Mouse (Mus musculus) liver, adult (tissue): ENCODE results near the gene Lgi1.

ENCODE experiments used
- GATA4 ChIP-seq: IDR thresholded peaks from 2 replicates; pipeline ENCODE4 v1.6.1; 2014; ENCODE audit warnings: mild to moderate bottlenecking, low read length; ENCODE audit not compliant: insufficient replicate concordance

Gene Lgi1

DNA sequence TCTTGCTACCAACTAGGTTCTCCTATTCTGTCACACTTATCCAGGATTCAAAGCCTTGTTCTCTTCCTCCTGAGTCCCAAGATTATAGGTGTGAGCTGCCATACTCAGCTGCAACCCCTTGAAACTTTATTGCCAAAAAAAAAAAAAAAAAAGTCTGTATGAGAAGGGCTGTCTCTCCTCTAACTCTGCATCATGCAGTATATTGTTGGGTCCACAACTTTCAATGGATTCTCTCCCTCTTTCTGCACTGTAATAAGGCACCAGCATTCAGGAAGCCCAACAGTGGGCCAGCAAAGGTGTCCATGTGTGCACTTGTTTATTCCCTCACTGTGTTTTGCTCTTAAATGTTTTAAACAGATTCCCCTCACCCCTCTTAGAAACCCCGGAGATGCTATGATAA is 66.7 kb downstream of the Lgi1 start:
- no peak for TF ChIP-seq GATA4

DNA sequence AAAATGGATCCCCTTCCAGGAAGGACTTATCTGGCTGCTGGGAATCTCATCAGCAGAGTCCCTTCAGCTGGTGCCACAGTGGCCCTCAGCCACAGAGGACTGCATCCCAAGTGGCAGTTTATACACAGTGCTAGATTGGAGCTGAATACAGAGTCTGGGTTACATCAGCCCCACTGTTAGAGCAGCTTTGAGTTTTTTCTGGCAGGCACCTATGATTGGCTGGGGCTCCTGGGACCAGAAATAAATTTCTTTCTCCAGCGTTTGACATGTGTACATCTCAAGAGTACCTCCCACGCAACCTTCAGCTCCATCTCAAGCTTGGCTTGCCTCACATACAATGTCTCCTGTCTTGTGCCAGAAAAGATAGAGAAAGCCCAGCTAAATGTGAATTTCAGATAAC is 67.9 kb downstream of the Lgi1 start:
- TF ChIP-seq GATA4, result no peak

DNA sequence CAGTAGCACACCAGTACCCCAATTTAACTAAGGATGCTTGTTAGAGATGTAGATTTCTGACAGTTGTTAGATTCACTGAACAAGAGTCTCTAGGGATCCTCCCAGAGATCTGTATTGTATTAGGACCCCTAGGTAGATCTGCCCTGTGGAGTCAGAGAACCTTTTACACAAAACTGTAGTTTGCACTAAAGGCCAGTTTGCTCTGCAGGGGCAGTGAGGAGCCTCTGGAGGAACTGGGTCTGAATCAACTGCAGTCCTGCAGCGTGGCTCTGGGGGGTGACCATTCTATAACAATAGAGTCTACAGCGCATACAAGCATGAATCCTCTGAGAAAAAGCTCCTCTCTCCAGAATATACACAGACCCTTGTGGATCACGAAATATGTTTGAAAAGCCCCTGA is 68.5 kb downstream of the Lgi1 start:
- TF ChIP-seq GATA4, result no peak

DNA sequence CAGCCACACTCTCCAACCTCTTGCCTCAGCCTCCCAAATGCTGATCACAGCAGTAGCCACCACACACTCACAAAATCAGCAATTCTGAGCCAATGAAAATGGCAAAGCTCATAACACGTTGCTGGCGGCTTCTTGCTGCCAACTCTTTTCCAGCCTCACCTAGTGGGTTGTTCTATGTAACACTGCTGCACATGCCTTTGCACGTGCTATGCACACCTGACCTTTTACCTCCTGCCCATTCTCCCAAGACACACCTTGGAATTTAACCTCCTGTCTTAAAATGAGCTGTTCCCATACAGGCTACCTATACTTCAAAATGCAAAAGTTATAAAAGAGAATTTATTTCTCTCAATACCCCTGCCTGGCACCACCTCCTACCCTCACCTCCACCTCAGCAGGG is 72.2 kb downstream of the Lgi1 start:
- no peak for TF ChIP-seq GATA4

DNA sequence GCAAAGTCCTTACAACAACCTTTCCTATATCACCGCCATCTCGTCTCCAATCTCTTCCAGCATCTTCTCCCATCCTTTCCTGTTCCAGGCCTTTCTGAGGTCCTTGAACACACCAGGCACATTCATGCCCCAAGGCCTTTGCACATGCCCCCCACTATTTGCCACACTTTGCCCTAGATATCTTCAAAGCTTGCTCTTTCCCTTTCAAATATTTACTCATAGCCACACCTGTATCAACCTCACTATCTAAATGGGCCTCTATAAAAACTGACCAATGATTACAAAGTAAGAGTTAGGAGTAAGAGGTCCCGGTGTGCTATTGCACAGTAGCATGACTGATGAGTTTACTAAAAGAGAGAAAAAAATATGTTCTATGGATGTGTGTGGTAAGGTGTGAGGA is 73.0 kb downstream of the Lgi1 start:
- TF ChIP-seq GATA4, result no peak

DNA sequence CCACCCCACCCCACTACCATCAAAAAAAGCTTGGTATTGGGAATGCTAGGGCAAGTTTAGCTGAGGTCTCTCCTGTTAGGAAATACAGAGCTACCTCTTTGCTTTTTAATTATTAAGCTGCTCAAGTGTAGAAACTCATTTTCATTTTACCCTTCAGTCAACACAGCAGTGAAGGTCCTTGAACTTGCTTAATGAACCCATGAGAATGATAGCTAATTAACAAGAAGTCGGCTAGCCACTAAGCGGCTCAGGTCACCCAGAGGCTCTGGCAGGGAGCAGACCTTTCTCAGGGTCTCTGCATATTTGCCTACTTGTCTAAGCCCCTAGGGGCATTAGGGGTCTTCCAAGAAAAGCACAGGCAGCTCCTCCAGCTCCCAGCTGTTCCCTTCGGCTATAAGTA is 75.4 kb downstream of the Lgi1 start:
- TF ChIP-seq GATA4, result no peak

DNA sequence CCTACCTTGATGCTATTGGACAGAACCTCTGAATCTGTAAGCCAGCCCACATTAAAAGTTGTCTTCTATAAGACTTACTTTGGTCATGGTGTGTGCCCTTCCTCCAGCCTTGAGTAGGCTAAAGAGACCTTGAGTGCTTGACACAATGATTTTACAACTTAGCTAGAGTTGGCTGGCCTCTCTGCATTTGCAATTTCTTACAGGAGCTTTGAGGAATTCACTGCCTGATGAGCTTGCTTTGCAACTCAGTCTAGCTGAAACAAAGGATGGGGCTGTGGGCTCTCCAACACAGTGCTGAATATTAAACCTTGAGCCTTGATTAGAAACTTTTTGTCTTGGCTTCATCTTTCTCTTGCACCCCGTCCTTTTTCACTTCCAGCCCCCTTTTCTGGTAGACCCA is 78.9 kb downstream of the Lgi1 start:
- TF ChIP-seq GATA4, result no peak

DNA sequence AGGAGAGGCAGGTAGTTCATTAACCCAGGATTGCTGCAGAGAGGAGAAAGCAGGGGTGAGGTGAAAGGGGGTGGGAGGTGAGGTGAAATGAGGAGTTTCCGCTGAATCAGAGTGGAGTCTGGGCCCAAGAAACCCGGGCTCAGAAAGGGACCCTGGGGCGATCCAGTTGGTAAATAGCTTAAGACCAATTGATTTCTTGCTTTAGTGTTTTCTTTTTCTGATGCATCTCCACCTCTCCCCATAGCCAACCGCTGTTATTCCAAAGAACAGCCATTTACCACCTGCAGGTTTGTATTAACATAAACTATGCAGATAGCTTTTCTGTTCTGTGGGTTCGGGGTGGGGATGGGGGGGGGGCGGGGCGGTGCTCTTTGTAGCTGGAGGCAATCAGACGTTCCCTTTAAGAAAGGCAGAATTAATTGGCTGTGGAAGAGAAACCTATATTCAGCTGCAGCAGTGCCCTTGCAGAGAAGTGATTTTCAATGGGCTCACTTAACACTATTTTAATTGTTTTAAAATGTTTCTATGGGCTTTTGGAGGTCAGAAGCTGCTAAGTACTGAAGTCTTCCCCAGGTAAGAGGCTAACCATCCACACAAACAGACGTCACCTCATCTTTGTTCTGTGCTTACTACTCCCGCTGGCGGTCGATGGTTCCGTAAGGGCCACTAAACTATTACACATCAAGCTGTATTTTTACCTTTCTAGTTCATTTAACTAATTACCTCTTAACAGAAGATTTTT is 84.1 kb downstream of the Lgi1 start:
- no peak for TF ChIP-seq GATA4

DNA sequence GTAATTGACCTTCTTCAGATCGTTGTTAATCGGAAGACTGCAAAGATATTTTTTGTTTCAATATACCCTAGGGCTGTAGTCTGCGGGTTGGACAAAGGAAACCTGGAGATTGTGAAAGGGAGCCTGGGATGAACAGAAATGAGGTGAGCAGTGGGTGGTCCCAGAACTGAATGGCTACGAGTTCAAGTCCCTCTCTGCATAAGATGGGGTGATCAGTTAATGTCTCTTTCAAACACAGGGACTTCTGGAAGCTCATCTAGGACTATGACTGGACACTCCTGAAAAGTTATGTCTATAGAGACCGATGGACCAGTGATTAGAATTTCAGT is 84.6 kb downstream of the Lgi1 start:
- TF ChIP-seq GATA4, result no peak

DNA sequence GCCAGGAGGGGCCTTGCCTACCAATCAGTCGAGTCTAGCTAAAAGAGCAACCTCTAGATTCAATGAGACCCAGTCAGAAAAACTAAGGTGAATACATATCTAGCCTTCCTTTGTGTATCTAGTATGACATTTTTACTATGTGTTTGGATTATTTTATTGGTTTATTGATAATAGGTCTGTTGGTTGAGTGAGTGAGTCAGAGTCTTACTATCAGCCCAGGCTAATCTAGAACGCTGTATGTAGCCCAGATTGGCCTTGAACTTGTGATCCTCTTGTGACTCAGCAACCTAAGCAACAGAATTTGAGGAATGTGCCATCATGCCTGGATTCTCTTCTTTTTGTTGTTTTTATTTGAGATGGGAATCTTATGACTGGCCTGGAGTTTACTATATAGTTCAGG is 86.9 kb downstream of the Lgi1 start:
- no peak for TF ChIP-seq GATA4

DNA sequence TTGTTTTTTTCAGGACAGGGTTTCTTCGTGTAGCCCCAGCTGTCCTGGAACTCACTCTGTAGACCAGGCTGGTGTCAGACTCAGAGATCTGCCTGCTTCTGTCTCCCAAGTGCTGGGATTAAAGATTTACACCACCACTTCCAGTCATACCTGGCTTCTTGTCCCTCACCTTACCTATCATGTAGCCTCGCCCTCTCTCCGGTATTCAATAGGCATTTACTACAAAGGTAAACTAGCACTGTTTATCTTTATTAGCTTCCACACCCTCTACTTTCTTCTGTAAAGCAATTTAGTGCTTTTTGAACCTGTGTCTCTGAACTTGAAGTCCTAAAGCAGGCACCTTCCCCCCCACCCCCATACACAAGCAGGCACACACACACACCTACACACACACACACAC is 87.4 kb downstream of the Lgi1 start:
- TF ChIP-seq GATA4, result no peak

DNA sequence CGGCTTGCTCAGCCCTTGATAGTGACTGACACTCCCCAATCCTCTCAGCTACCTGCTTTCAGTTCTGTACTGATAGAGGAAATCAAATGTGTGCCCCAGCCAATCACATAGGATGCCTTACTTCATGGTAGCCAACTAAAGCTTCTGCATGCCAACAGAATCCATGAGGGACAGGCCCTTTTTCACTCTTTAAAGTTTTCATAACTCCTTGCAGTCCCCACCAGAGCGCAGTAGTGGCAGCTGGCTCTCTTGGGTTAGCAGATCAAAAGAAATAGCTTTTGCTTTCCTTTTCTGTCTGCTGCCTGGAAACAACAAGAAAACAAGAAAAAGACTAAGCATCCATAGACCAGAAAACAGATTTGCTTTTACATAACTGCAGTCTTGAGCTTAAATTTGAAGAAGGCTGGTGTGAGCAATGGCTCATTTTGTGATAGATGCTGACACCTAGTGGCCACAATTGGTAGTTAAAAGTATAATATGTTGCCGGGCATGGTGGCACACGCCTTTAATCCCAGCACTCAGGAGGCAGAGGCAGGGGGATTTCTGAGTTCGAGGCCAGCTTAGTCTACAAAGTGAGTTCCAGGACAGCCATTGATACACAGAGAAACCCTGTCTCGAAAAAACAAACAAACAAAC is 88.3 kb downstream of the Lgi1 start:
- no peak for TF ChIP-seq GATA4

DNA sequence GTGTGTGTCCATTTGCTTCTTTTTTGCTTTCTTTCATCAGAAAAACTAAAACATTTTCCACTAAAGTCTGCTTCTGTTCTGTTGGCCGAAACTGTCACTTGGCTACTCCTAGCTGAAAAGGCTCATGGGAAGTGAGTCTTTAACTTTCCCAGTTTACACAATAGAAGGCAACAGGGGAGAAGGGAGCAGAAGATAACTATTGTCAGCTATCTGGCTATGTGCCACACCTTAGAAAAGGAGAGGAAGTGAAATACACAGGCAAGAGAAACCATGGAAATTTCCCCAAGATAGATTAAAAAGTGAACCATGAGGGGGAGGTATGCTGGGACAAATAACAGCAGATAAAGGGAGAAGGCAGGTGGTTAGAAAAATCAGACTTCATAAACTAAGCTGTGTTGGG is 89.9 kb downstream of the Lgi1 start:
- no peak for TF ChIP-seq GATA4

DNA sequence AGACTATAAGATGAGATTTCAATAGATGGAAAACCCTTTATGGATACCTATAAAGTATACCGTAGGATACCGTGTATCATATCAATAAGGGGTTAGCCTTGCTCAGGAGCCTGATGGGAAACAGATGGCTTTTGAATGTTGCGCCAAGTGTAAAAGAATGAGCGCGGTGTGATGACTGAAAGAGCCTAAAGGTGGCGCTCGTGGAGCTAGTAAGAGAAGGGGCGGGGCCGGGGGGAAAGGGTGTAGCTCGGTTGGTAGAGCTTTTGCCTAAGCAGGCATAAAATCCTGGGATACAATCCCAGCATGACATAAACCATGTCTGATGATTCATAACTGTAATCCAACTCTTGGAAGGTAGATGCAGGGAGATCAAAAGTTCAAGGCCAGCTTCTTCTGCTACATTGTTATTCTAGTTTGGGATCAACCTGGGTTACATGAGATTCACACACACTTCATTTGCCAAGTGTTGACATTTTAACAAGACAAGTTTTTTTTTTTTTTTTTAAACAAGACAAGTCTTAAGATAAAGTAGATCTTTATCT is 90.6 kb downstream of the Lgi1 start:
- no peak for TF ChIP-seq GATA4

DNA sequence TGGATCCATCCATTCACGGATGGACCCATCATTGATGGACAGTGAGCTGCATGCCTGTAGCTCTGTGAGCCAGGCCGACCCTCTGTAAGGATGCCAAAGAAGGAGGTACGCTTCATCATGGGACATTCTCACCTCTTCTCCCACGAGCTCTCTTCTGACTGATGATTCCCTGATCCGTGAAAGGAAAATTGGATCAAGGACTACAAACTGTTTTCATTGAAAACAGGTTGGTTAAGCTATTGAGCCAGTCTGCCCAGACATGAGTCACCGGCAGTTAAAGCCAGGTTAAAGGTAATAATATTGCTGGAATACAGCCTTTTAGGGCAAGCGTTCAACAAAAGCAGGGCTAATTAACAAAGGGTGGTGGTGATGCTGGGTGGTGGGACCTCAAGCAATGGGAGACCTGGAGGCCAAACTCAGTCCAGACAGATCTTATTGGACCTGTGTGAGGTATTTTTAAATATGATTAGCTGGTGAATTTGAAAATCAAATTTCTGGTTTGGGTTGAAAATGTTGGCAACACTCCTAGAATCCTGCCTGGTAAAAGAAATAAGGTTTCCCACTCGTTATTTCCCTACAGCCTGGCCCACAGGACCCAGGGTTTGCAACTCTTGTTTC is 92.0 kb downstream of the Lgi1 start:
- no peak for TF ChIP-seq GATA4

DNA sequence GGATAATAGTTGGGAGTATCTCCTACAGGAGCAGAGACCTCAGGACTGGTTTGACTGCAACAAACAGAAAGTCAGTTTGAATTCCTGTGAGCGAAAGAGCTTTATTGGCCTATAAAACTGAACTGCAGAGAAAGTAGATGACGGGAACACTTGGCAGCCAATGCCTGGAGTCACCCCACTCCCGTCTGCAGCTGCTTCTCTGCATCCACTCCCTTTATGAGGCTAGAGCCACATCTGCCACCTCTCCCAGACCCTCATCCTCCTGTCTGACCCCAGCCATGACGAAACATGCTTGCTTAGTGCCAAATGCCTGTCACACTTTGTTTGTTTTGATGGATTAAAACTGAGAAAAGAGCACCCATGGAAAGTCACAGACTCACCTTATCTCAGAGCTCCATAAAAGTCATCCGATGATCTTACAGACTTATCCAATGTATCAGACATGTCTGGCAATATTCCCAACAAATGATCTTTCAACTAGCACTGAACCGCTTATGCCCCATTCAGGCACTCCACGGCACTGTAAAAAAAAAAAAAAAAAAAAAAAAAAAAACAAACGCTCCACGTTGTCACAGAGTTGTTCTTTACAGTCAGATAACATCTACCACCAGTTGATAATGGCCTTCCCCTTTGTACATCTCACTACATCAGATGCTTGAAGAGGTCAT is 93.8 kb downstream of the Lgi1 start:
- TF ChIP-seq GATA4, result no peak
